Mouse (Mus musculus) ovary, postnatal 36 days (tissue): ENCODE results near the gene Dclk2.

Source experiments
- DNase-seq: peaks from one replicate; pipeline ENCODE4 v3.0.0; 2022; ENCODE audit warnings: low spot score, mixed read lengths

Gene Dclk2

GRCm38 (mm10) chr3:86920343-86921083 is at the start of gene Dclk2:
TSS of gene Dclk2 (minus strand) at chr3:86920852.
- DNase-seq: peak; percentile 74

GRCm38 (mm10) chr3:86962665-86963435 is 42.2 kb upstream of the Dclk2 start:
- DNase-seq: no peak

GRCm38 (mm10) chr3:86961395-86961669 is 40.7 kb upstream of the Dclk2 start:
- no peak for DNase-seq

- no peak for DNase-seq
These were observed 40.2 kb upstream of the Dclk2 start for GRCm38 (mm10) chr3:86960656-86961394.

GRCm38 (mm10) chr3:86959088-86959487 is 38.4 kb upstream of the Dclk2 start:
- no peak for DNase-seq

GRCm38 (mm10) chr3:86955376-86955775 is 34.7 kb upstream of the Dclk2 start:
- DNase-seq: no peak

GRCm38 (mm10) chr3:86954521-86954920 is 33.9 kb upstream of the Dclk2 start:
- DNase-seq: no peak

GRCm38 (mm10) chr3:86953819-86954218 is 33.2 kb upstream of the Dclk2 start:
- DNase-seq: no peak

- DNase-seq: no peak
These were observed 30.0 kb upstream of the Dclk2 start for GRCm38 (mm10) chr3:86950652-86951051.

- DNase-seq: no peak
These were observed 15.7 kb upstream of the Dclk2 start for GRCm38 (mm10) chr3:86936254-86936836.

GRCm38 (mm10) chr3:86933446-86933845 is 12.8 kb upstream of the Dclk2 start:
- no peak for DNase-seq

- no peak for DNase-seq
These were observed 3.0 kb upstream of the Dclk2 start for GRCm38 (mm10) chr3:86923686-86924085.

- no peak for DNase-seq
These were observed 726 bp upstream of the Dclk2 start for GRCm38 (mm10) chr3:86921181-86921975.

GRCm38 (mm10) chr3:86919641-86920342 is 860 bp downstream of the Dclk2 start:
- DNase-seq: no peak

- no peak for DNase-seq
These were observed 3.6 kb downstream of the Dclk2 start for GRCm38 (mm10) chr3:86917048-86917447.

- DNase-seq: no peak
These were observed 4.0 kb downstream of the Dclk2 start for GRCm38 (mm10) chr3:86916626-86917025.

GRCm38 (mm10) chr3:86915291-86915690 is 5.4 kb downstream of the Dclk2 start:
- DNase-seq: no peak

- DNase-seq: no peak
These were observed 6.3 kb downstream of the Dclk2 start for GRCm38 (mm10) chr3:86914316-86914715.

- DNase-seq: no peak
These were observed 22.3 kb downstream of the Dclk2 start for GRCm38 (mm10) chr3:86898366-86898765.

- DNase-seq: no peak
These were observed 23.1 kb downstream of the Dclk2 start for GRCm38 (mm10) chr3:86897551-86897950.

GRCm38 (mm10) chr3:86897066-86897465 is 23.6 kb downstream of the Dclk2 start:
- no peak for DNase-seq
